Mouse (Mus musculus) limb, embryonic 14.5 days (tissue): Measurements from ENCODE around the gene Pola1. TPM values are rescaled to one million over a fixed set of nuclear protein-coding genes. Genes with fewer than 3 reads are reported as not detected.

ENCODE experiments used
- ATAC-seq: fragments of 200-750 bp; cut with Nextera tagmentation; 2 replicates; pipeline ENCODE4 v1.8.0; 2017; ENCODE audit warnings: low read depth, moderate number of reproducible peaks, moderate TSS enrichment; ENCODE audit not compliant: low FRiP score
- DNase-seq: peaks from one replicate; pipeline ENCODE4 v3.0.0-alpha.2; 2015; ENCODE audit warnings: low spot score
- H3K27ac ChIP-seq: fragments of 300-500 bp; sonication (generic); replicated peaks from 2 replicates; pipeline ENCODE4 v1.5.1; 2014; ENCODE audit warnings: low read depth, mild to moderate bottlenecking, low read length, moderate library complexity, mixed read lengths
- H3K27me3 ChIP-seq: fragments of 300-500 bp; sonication (generic); 2 replicates; pipeline ENCODE4 v1.6.1; 2014; ENCODE audit warnings: low read length, mixed read lengths; ENCODE audit not compliant: control insufficient read depth, insufficient read depth
- H3K36me3 ChIP-seq: fragments of 300-500 bp; sonication (generic); 2 replicates; pipeline ENCODE4 v1.6.1; 2014; ENCODE audit warnings: mild to moderate bottlenecking, low read length, moderate library complexity, mixed read lengths; ENCODE audit not compliant: control insufficient read depth, insufficient read depth
- H3K4me1 ChIP-seq: fragments of 300-500 bp; sonication (generic); 2 replicates; pipeline ENCODE4 v1.6.1; 2014; ENCODE audit warnings: antibody characterized with exemption, low read length, mixed read lengths; ENCODE audit not compliant: control insufficient read depth, insufficient read depth
- H3K4me2 ChIP-seq: fragments of 300-500 bp; sonication (generic); replicated peaks from 2 replicates; pipeline ENCODE4 v1.6.1; 2014; ENCODE audit warnings: low read depth, mild to moderate bottlenecking, low read length, moderate library complexity; ENCODE audit not compliant: severe bottlenecking
- H3K4me3 ChIP-seq: fragments of 300-500 bp; sonication (generic); replicated peaks from 2 replicates; pipeline ENCODE4 v1.5.1; 2014; ENCODE audit warnings: low read length
- H3K9ac ChIP-seq: fragments of 300-500 bp; sonication (generic); 2 replicates; pipeline ENCODE4 v1.6.1; 2014; ENCODE audit warnings: mild to moderate bottlenecking, low read depth, low read length, moderate library complexity; ENCODE audit not compliant: severe bottlenecking
- H3K9me3 ChIP-seq: fragments of 300-500 bp; sonication (generic); 2 replicates; pipeline ENCODE4 v1.6.1; 2016; ENCODE audit warnings: low read length; ENCODE audit not compliant: control insufficient read depth
- POLR2A ChIP-seq: fragments of 200-500 bp; IDR thresholded peaks from 2 replicates; pipeline ENCODE4 v1.8.0; 2012; ENCODE audit warnings: inconsistent platforms, mild to moderate bottlenecking, moderate library complexity, borderline replicate concordance; ENCODE audit not compliant: insufficient read depth, insufficient read length; ENCODE audit errors: extremely low read depth
- WGBS: fragments of 180-500 bp; shearing (Covaris S2); extraction: QIAGEN DNeasy Blood & Tissue Kit; methylation state at CpG from one replicate; pipeline ENCODE4 v1.1.7; 2014; 5-methylcytosine and 5-hydroxymethylcytosine counted together
- polyA plus RNA-seq, 2 experiments: library from polyadenylated mRNA; depleted of rRNA in 1 of 2; stranded (reverse) in 1 of 2; unstranded in 1 of 2; fragments of >200 nt; fragmentation: Nextera tagmentation in 1 of 2; extraction: Ambion mirVana in 1 of 2; gene quantifications; 2 replicates each; pipeline versions ENCODE4 v1.2.1 to v1.2.3; 2012 to 2014

Gene Pola1
- polyA plus RNA-seq, 2 experiments: 9.2 to 14.2 TPM

- H3K27me3 ChIP-seq: peaks cover 88% of the 10 kb centered on the region
- H3K9me3 ChIP-seq: no peaks in the 10 kb centered on the region
- no peak for TF ChIP-seq POLR2A
- H3K4me1 ChIP-seq: no peaks in the 10 kb centered on the region
- no peak within 1 kb of the TSS for H3K27ac ChIP-seq
- peak within 1 kb of the TSS; percentile 7; the same call in 1 of the 2 replicates for H3K4me3 ChIP-seq
- WGBS: 23% methylated on average over 29 of the region's 31 CpGs
- H3K9ac ChIP-seq: no peak within 1 kb of the TSS
- H3K36me3 ChIP-seq: no peaks in the 10 kb centered on the region
- DNase-seq (peak; percentile 71), ATAC-seq (peak; percentile 92)
- peak within 1 kb of the TSS; percentile 21; the same call in 1 of the 2 replicates for H3K4me2 ChIP-seq
Measured at GRCm38 (mm10) chrX:93286291-93286893, 345.6 kb downstream of the Pola1 start, which contains the start of gene Arx. Gene Arx, plus strand, starts transcription at chrX:93286445.

GRCm38 (mm10) chrX:93285091-93285490, 346.9 kb downstream of the Pola1 start:
- no peak for TF ChIP-seq POLR2A
- peaks cover 88% of the 10 kb centered on the region for H3K27me3 ChIP-seq
- no peak overlapping the region for H3K9ac ChIP-seq
- no peak overlapping the region for H3K4me3 ChIP-seq
- no peak overlapping the region for H3K4me2 ChIP-seq
- no peaks in the 10 kb centered on the region for H3K4me1 ChIP-seq
- no peak for ATAC-seq
- no peak for DNase-seq
- no peak overlapping the region for H3K27ac ChIP-seq
- no peaks in the 10 kb centered on the region for H3K9me3 ChIP-seq
- no peaks in the 10 kb centered on the region for H3K36me3 ChIP-seq
- WGBS: 16% methylated on average over 10 of the region's 10 CpGs

DNA sequence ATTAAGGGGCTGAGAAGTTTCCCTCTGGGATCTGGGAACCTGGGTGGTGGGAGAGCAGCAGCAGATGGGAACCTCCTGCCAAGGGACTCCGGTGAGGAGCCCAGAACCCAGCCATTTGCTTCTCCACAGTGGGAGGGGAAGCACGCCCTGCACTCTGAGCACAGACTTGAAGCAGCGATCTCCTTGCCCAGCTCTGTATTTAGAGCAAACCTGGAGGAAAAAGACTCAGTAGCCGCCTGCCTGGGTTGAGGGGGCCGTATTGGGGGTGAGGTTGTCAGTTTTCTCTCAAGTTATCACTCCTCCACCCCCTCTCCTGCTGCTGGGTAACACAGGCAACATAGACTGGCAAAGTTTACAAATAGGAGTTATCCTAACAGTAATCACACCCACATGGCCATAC, 350.2 kb downstream of the Pola1 start:
- no peaks in the 10 kb centered on the region for H3K4me1 ChIP-seq
- DNase-seq (no peak), ATAC-seq (no peak)
- 0 out of 2 replicates have a peak overlapping the region, but pooled peaks have one; percentile 23 for H3K4me2 ChIP-seq
- H3K36me3 ChIP-seq: no peaks in the 10 kb centered on the region
- no peak overlapping the region for H3K27ac ChIP-seq
- H3K4me3 ChIP-seq: 0 out of 2 replicates have a peak overlapping the region, but pooled peaks have one; percentile 5
- no peaks in the 10 kb centered on the region for H3K9me3 ChIP-seq
- WGBS: 22% methylated on average over 5 of the region's 5 CpGs
- TF ChIP-seq POLR2A: no peak
- peaks cover 71% of the 10 kb centered on the region for H3K27me3 ChIP-seq
- no peak overlapping the region for H3K9ac ChIP-seq

- Histone ChIP-seq H3K9me3 (no peaks in the 10 kb centered on the region), H3K36me3 (no peaks in the 10 kb centered on the region), H3K27ac (no peak overlapping the region), H3K4me1 (no peaks in the 10 kb centered on the region), H3K4me3 (0 out of 2 replicates have a peak overlapping the region, but pooled peaks have one; percentile 5), H3K9ac (no peak overlapping the region), H3K4me2 (0 out of 2 replicates have a peak overlapping the region, but pooled peaks have one; percentile 23), H3K27me3 (peaks cover 66% of the 10 kb centered on the region)
- DNase-seq (peak; percentile 42), ATAC-seq (no peak)
- no peak for TF ChIP-seq POLR2A
- WGBS: 19% methylated on average over 23 of the region's 23 CpGs
Measured at GRCm38 (mm10) chrX:93281028-93281723, 350.8 kb downstream of the Pola1 start.

DNA sequence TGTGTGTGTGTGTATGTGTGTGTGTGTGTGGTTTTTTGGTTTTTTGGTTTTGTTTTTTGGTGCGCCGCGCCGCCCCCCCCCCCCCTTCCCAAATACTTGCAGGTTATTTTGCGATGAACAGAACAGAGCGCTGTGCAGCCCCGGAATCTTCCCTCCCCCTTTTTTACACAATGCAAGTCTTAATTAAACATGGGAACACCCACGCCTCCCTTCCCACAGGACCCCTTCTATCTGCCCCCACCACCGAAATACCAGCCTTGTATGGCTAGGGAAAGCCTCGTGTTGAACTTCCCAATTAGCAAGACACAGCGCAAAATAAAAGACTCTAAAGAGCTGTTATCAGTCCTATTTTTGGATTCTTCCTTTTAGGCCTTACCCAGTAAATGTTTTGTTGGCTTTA, 352.0 kb downstream of the Pola1 start:
- H3K27me3 ChIP-seq: peaks cover 54% of the 10 kb centered on the region
- 45% methylated on average over 9 of the region's 11 CpGs for WGBS

More for the DNA sequence above, 352.0 kb downstream of the Pola1 start:
- Histone ChIP-seq H3K9ac (no peak overlapping the region), H3K4me1 (no peaks in the 10 kb centered on the region), H3K4me3 (no peak overlapping the region), H3K27ac (no peak overlapping the region), H3K4me2 (no peak overlapping the region), H3K36me3 (no peaks in the 10 kb centered on the region), H3K9me3 (no peaks in the 10 kb centered on the region)
- no peak for DNase-seq
- TF ChIP-seq POLR2A: no peak
- ATAC-seq: no peak
